Comparison of ENCODE assay signal across 9 mouse cellular contexts in the genomic region with DNA sequence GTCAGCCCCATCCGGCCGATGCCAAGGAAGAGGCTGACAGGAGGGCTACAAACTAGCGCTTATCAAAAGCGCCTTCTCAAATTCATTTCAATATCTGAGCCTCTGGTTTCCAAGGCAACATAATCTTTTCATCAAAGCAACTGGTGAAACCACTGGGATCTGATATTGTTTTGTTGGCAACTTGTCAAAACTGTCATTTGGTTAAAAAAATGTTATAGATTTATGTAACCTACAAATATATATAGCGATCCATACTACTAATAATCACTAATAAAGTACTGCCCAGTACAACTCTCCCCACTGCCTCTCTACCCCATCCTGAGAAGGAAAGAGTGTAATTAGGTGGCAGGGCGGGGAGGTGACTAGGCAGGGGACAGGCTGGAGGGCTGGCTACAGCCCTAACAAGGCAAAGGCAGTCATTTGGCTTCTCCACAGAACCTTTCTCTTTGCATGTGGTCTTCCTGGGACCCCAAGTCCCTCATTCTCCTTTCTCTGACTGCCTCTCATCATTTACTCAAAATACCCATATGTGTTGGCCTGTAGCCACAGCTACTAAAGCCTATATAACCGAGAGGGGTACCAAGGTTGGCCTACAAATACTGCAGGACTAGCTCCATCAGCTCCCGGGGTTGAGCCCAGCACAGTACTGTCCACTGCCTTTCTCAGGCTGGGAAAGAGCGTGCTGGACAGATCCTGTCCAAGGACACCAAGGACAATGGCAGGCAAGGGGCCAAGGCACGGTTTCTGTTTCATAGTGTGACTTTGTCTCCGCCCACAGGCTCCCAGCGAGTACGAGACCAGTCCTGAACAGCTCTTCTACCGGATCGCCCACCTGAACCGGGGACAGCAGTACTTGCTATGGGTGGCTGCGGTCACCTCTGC.
DNase-seq lines count a peak whose midpoint lies in the region; ATAC-seq and TF ChIP-seq lines count a peak whose summit lies in the region.
"Had no signal": no experiment of that assay in that cellular context is flagged by ENCODE, and none has a peak within 500 bp of the region (broad histone marks: within the 10 kb centered on the region; RNA-seq: fewer than 3 reads in every experiment).

No protein-coding gene starts in this region.

- DNase-seq in kidney, postnatal 0 days (ENCODE audit: low spot score), result peak; percentile 70
- peak; percentile 75 to 80 for DNase-seq in adrenal gland, postnatal 36 days
- peak; percentile 28 for DNase-seq in gastrocnemius, postnatal 25 days
- peak; percentile 42 to 59 for DNase-seq in layer of hippocampus, postnatal 10 days (ENCODE audit: low spot score in 2 of 2)
- DNase-seq in retina, postnatal 7 days (ENCODE audit: low read depth, low spot score), result peak; percentile 13
- DNase-seq in thymus, postnatal 10 days (ENCODE audit: low spot score in 2 of 2), result no peak
- DNase-seq in spleen, adult 12 weeks (ENCODE audit: low spot score), result no peak
- DNase-seq: liver, embryonic 13.5 days had no signal

- H3K36me3 ChIP-seq in kidney, postnatal 0 days (ENCODE audit: insufficient read depth, low read length), result no peaks in the 10 kb centered on the region
- no peaks in the 10 kb centered on the region for H3K36me3 ChIP-seq in kidney, embryonic 16.5 days (ENCODE audit: insufficient read depth, low read length)
- H3K36me3 ChIP-seq: liver, embryonic 13.5 days had no signal

- no peaks in the 10 kb centered on the region for H3K4me1 ChIP-seq in kidney, postnatal 0 days (replicated peaks; ENCODE audit: insufficient read depth, low read length)
- H3K4me1 ChIP-seq in kidney, embryonic 16.5 days (ENCODE audit: insufficient read depth, low read length), result no peaks in the 10 kb centered on the region

- no peaks in the 10 kb centered on the region for H3K27me3 ChIP-seq in kidney, postnatal 0 days (ENCODE audit: insufficient read depth, low read length)
- H3K27me3 ChIP-seq in kidney, embryonic 16.5 days (ENCODE audit: insufficient read depth, low read length), result no peaks in the 10 kb centered on the region

- H3K4me3 ChIP-seq in kidney, postnatal 0 days (replicated peaks; ENCODE audit: low read depth, low read length), result no peak overlapping the region
- no peak overlapping the region for H3K4me3 ChIP-seq in kidney, embryonic 16.5 days (ENCODE audit: low read length)
- H3K4me3 ChIP-seq: liver, embryonic 13.5 days had no signal

- WGBS in kidney, postnatal 0 days, result 56% methylated on average over 17 of the region's 17 CpGs
- 55% methylated on average over 17 of the region's 17 CpGs for WGBS in kidney, embryonic 16.5 days

- 0 out of 2 replicates have a peak, but pooled peaks have one; percentile 40 for ATAC-seq in kidney, postnatal 0 days (replicated peaks; ENCODE audit: low FRiP score, low read depth)
- ATAC-seq in kidney, embryonic 16.5 days (ENCODE audit: low FRiP score, low TSS enrichment), result no peak

- no peaks in the 10 kb centered on the region for H3K9me3 ChIP-seq in kidney, postnatal 0 days (replicated peaks; ENCODE audit: low read length)
- no peaks in the 10 kb centered on the region for H3K9me3 ChIP-seq in kidney, embryonic 16.5 days (ENCODE audit: low read length)
- H3K9me3 ChIP-seq: liver, embryonic 13.5 days had no signal

- TF ChIP-seq CTCF in kidney, postnatal 0 days (IDR thresholded peaks at IDR 0.05; ENCODE audit: low read depth), result no peak

- no peak overlapping the region for H3K27ac ChIP-seq in kidney, postnatal 0 days
- no peak overlapping the region for H3K27ac ChIP-seq in kidney, embryonic 16.5 days (ENCODE audit: low read length)
- H3K27ac ChIP-seq: liver, embryonic 13.5 days had no signal

- H3K9ac ChIP-seq in kidney, postnatal 0 days (ENCODE audit: low read depth, low read length), result no peak overlapping the region
- no peak overlapping the region for H3K9ac ChIP-seq in kidney, embryonic 16.5 days (replicated peaks; ENCODE audit: low read length)
- H3K9ac ChIP-seq: liver, embryonic 13.5 days had no signal

- H3K4me2 ChIP-seq in kidney, postnatal 0 days (ENCODE audit: low read length), result no peak overlapping the region
- no peak overlapping the region for H3K4me2 ChIP-seq in kidney, embryonic 16.5 days (replicated peaks; ENCODE audit: low read depth, low read length)
- H3K4me2 ChIP-seq: liver, embryonic 13.5 days had no signal

Comparison
In these comparisons a context has a peak if more than half of its experiments do, and no peak if none do; other contexts are left out.
1. DNase-seq: peak in kidney, postnatal 0 days (single experiment), adrenal gland, postnatal 36 days (2 of 2), gastrocnemius, postnatal 25 days (single experiment), layer of hippocampus, postnatal 10 days (2 of 2) and retina, postnatal 7 days (single experiment); none in thymus, postnatal 10 days (0 of 2) and spleen, adult 12 weeks (single experiment).